Mouse (Mus musculus) stomach, postnatal 0 days (tissue): ENCODE measurements at regions not wholly inside any gene's neighbourhood (a gene's known extent, or its start where the extent isn't known, plus 50 kb on each side); places are given as distances from the start of the nearest gene placed in this dataset.

ENCODE experiments used
- CTCF ChIP-seq: IDR thresholded peaks from 2 replicates; pipeline ENCODE4 v1.5.1; 2016; ENCODE audit warnings: antibody characterized with exemption, low read depth, mild to moderate bottlenecking, moderate library complexity
- EP300 ChIP-seq: optimal IDR thresholded peaks from 2 replicates; pipeline ENCODE3; 2016; ENCODE audit warnings: antibody characterized with exemption

DNA sequence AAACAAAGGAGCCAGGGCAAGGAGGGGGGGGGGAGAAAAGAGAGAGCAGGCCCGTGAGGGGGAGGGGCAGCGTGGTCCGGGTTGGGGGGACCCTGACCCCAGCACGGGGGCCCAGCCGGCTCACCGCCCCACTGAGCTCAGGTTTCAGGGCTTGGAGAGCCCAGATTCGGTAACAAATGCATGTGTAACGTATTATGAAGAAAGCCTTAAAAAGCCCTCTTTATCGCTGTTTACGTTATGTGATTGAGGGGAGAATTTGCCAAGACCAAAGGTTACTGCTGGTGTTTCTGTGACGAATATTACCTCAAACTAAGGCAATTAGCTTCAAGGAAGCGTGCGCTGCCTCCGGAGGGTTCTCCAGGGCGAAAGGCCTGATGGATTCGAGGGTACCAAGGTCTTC, 54.2 kb downstream of the Barx1 start:
- TF ChIP-seq CTCF (no peak), EP300 (no peak)
